Mouse (Mus musculus) right cerebral cortex, adult 2 months (tissue): ENCODE measurements at regions not wholly inside any gene's neighbourhood (a gene's known extent, or its start where the extent isn't known, plus 50 kb on each side); places are given as distances from the start of the nearest gene placed in this dataset.
"Not testable (repeated sequence)": the region's sequence is repeated elsewhere in the genome, so short reads cannot be mapped to it uniquely, and the experiment has no call there.

Experiments
- DNase-seq, 2 experiments: peaks; one replicate each; pipeline ENCODE4 v3.0.0; 2021 to 2022; ENCODE audit warnings: low spot score in 2 of 2

DNA sequence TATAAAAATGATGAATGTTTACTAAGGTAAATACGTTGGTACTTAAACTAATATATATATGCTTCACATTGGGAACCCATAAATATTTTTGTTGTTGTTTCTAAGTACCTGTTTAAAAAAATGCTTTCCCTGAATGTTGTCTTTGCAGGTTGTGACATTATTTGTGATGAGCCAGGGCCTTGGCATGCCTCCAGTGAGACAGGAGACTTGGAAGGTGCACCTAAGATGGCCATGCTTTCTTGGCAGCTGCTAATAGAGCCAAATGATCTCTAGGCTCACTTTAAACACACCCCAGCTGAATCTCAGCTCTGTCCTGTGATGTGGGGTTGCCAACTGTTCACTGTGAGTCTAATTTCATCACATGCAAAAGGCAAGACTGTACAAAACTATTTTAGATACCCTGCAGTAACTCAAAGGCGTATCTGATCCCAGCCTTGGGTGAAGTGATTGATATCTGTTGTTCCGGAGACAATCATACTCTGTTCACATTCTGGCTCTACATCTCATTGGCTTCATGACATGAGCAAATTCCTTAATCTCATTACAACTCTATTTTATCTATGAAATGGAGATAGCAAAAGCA, 197.8 kb upstream of the P2ry1 start:
- DNase-seq, result no peak

- DNase-seq, result no peak
Measured at GRCm38 (mm10) chr3:60811924-60812323, 190.7 kb upstream of the P2ry1 start.

DNA sequence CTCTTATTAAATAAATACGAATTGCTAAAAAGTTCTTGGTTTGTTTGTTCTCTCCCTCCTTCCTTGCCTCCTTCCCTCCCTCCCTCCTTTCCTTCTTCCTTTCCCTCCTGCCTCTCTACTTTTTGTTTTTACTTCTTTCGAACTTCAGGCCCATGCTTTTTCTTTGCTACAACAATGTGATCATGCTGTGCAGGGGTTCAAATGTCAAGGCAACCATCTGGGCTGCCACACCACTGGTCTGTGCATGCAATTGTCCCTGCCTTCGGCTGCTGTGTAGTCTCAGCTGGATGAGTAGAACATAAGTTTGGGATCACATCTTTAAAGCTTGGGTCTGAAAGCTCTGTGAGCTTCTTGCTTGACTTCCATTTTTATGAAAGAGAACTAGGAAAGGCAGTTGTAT, 189.1 kb upstream of the P2ry1 start:
- no peak for DNase-seq

DNA sequence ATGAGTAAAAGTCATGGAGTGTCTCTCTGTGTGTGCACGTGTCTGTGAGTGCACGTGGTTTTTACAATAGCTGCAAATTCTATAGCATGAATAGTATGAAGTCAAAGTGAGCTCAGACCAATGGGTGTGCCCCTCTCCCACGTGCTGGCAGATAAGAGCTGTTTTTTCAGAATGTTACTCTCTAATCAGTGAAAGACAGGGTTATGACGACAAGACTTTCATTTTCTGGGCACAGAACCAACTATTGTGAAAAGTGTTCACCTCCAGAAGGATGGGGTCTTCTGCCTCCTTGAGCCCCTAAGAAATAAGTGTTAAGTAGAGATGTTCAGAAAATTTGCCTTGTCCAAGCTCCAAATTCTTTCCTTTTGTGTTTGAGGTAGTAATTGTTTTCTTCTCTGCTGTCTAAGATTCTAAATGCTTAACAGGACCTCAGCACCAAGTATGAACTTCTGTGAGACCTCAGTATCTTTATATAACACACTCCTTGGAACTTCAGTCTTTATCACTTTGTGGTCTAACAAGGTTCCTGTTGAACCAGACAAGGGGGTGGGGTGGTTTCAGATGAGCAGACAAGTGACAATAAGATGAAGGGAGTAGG, 182.8 kb upstream of the P2ry1 start:
- no peak for DNase-seq

GRCm38 (mm10) chr3:60821463-60821862, 181.1 kb upstream of the P2ry1 start:
- no peak for DNase-seq

GRCm38 (mm10) chr3:60826759-60827158, 175.8 kb upstream of the P2ry1 start:
- DNase-seq, result no peak

DNA sequence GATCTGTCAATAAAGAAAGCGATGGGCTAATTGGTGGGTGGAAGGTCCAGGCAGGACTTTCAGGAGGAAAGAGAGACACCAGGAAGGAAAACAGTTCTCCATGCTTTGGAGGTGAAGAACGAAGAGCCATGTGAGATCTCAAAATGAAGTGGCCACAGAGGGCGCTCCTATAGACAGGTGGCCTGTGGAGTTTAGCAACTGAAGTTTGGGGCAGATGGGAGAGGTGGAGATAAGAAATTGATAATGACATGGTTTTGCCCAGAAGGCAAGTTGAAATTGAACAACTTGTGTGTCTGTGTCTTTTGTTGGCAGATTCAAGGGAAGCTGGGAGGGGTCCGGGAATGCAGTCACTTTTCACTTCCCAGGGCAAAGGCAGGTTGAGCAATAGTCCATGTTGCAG, 170.2 kb upstream of the P2ry1 start:
- DNase-seq, result no peak

DNA sequence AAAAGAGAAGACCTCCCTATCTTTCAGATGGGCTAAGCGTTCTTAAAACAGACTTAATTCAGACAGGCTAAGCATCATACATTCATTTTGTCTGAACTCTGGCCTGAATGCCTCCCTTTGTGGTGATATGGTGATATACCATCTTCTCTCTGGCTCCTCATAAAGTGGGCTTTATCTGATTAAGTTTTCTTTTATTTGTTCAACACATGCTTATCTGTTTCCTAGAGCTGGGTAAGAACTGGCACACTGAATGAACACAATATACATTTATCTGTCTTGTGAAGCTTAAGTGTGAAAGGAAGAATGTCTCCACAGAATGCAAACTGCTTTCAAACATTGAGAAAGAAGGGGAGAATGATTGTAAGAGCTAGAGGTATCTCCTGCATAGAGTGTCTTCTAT, 160.7 kb upstream of the P2ry1 start:
- no peak for DNase-seq

DNA sequence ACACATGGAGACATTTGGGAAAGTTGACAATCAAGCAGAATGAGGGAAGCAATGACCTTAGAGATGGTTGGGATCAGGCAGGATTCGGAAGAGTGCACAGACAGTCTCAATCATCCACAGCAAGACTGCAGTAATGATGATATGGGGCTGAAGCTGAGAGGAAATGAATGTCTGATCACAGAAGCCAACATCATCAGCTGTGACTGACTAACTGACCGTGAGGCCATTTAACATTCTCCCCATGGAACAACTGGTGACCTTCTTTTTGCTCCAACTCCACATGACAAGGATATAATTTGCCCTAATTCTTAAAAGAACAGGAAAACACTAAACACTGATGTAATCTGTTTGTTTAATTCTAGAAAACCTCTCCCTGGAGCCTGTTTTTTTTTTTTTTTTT, 157.3 kb upstream of the P2ry1 start:
- no peak for DNase-seq

- DNase-seq, result no peak
Measured at GRCm38 (mm10) chr3:60848437-60848836, 154.2 kb upstream of the P2ry1 start.

DNA sequence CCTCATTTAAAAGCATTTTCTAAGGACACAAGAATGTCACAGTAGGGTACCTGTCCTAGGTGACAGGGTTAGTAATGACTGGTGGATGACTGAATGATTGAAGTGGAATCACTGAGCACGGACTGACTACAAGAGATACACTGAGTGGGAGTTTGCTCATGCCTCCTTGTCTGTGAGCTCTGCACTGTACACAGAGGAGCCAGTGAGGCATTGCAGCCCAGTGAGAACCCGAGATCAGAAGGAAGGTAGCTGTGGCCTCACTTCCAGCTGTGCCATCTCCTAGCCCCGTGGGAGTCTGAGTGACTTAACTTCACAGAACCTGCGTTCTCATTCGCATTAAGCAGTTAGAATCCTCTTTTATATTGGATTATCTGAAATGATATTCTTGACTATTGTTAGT, 148.8 kb upstream of the P2ry1 start:
- no peak for DNase-seq

GRCm38 (mm10) chr3:60855734-60856133, 146.9 kb upstream of the P2ry1 start:
- DNase-seq, result no peak

GRCm38 (mm10) chr3:60858474-60859118, 144.0 kb upstream of the P2ry1 start:
- no peak for DNase-seq

DNA sequence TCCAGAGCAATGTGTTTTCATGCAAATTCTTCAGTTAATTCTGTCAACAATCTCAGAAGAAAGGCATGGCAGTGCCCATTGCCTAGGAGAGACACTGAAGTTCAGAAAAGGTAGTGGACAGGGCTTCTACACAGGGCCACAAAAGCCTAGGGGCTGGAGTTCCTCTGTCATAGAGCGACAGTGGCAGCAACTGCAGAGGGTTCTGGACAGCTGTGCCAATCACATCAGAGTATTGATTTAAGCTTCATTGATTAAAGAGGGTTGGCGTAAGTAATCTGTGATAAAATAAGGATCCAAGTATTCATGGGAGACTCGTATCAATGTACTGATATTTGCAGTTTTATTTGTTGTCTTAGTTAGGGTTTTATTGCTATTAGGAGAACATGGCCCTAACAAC, 143.5 kb upstream of the P2ry1 start:
- DNase-seq, result no peak

- DNase-seq, result not testable (repeated sequence)
Measured at GRCm38 (mm10) chr3:60876858-60877257, 125.7 kb upstream of the P2ry1 start.

- DNase-seq, result no peak
Measured at GRCm38 (mm10) chr3:60878880-60879279, 123.7 kb upstream of the P2ry1 start.

- no peak for DNase-seq
Measured at GRCm38 (mm10) chr3:60884027-60884426, 118.6 kb upstream of the P2ry1 start.

DNA sequence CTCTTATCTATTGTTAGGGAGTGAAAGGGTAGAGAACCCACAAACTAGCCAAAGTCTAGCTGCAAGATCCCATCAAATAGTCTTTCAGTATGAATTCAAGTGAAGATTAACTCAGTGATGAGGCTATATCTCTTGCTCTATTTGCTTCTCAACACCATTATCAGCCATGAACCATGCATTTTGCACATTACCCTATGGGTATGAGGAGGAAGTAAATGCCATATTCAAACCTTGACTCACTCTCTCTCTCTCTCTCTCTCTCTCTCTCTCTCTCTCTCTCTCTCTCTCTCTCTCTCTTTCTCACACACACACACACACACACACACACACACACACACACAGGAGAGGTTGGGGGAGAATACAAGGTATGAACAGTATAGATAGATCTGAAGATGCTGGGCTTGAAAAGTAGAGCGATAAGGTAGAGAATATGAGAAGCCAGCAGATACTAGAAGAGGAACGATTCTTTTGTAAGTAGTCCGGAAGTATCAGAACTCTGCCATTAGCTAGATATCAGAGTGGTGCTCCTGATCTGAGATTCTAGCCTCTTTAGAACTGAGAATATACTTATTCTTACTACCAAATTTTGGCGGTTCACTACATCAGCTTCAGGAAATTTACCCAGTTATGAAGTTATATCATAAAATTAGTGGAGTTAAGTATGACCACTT, 113.3 kb upstream of the P2ry1 start:
- DNase-seq, result no peak

GRCm38 (mm10) chr3:60897628-60898269, 104.8 kb upstream of the P2ry1 start:
- DNase-seq, result no peak

- DNase-seq, result no peak
Measured at GRCm38 (mm10) chr3:60898720-60899119, 103.9 kb upstream of the P2ry1 start.

- no peak for DNase-seq
Measured at GRCm38 (mm10) chr3:60901571-60901970, 101.0 kb upstream of the P2ry1 start.

DNA sequence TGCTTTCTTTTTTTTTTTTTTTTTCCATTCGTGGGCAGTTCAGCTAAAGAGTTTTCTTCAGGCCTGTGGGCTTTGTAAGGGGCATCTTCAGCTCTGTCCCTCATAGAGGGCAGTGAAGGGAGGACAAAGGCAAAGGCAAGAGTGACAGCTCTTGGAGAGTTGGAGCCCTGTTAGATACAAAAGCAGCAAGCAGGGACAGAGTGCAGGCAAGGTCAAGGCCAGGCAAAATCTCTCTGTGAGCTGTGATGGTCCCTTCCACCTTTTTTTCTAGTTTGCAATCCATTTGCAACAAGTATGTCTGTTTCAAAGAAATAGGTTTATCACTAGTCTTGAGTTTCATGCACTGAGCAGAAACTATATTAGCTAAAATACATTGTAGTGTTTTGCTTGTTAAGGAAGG, 86.2 kb upstream of the P2ry1 start:
- no peak for DNase-seq

GRCm38 (mm10) chr3:60917271-60917670, 85.3 kb upstream of the P2ry1 start:
- no peak for DNase-seq
